In the genomic region with DNA sequence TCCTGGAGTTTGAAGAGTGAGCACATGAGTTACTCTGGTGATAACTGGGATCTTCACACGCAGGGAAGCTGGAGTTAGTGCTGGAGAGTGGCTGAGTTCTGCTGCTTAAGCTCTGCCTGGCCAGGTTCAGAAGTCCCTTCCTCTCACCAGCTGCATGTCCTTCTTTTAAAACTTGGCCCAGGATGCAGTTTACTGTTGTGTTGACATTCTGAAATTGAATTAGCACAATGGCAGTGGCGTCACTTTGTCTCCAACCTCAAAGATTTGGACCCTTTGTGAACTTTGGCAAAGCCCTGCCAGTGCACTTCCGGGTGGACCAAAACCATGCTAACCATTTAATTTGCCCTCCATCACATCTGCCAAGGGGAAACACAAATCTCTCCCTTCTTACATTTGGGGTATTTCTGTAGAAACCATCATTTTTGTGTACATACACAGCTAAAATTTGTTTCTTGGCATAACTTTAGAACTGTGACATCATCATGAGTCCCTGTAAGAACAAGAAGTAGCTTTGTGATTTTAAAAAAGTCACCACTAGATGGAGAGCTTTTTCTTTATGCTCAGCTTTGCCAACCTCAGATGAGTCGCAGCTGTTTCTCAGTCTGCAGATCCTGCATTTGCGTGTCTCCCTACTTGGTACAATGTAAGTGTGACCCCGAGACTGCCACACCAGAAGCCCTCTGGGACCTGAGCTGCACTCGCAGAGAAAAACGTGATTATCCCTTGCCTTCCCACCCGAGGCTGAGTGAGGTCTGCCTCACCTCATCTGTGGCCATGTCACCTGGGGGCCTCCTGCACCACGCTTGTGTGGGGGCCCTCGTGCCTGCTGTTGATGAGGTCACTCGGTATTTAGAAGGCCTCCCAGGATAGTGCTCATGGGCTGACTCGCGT, we compare ENCODE assay signal across 8 mouse cellular contexts. TPM values are rescaled to one million over a fixed set of nuclear protein-coding genes. Genes with fewer than 3 reads are reported as not detected.
DNase-seq lines count a peak whose midpoint lies in the region; ATAC-seq lines count a peak whose summit lies in the region.

No protein-coding gene starts in this region.

- peaks cover 44% of the 10 kb centered on the region for H3K36me3 ChIP-seq in hindbrain, embryonic 13.5 days
- H3K36me3 ChIP-seq in stomach, embryonic 16.5 days (ENCODE audit: control insufficient read depth, insufficient read depth, low read length) = peaks cover 11% of the 10 kb centered on the region; the same call in 1 of the 2 replicates

- H3K4me1 ChIP-seq in hindbrain, embryonic 13.5 days (replicated peaks) = peaks cover 3% of the 10 kb centered on the region; the same call in 1 of the 2 replicates
- H3K4me1 ChIP-seq in stomach, embryonic 16.5 days (ENCODE audit: control insufficient read depth, insufficient read depth, low read length) = peaks cover 6% of the 10 kb centered on the region

- ATAC-seq in hindbrain, embryonic 13.5 days (ENCODE audit: low FRiP score) = peak; percentile 73
- ATAC-seq in stomach, embryonic 16.5 days (ENCODE audit: insufficient read depth, low FRiP score) = peak; percentile 38; the same call in 1 of the 2 replicates

- no peak overlapping the region for H3K9ac ChIP-seq in hindbrain, embryonic 13.5 days
- H3K9ac ChIP-seq in stomach, embryonic 16.5 days (ENCODE audit: low read length) = no peak overlapping the region

- peak overlapping the region; percentile 48; the same call in 1 of the 2 replicates for H3K27ac ChIP-seq in hindbrain, embryonic 13.5 days
- no peak overlapping the region for H3K27ac ChIP-seq in stomach, embryonic 16.5 days (ENCODE audit: low read length)

- H3K4me3 ChIP-seq in hindbrain, embryonic 13.5 days = no peak overlapping the region
- H3K4me3 ChIP-seq in stomach, embryonic 16.5 days (replicated peaks; ENCODE audit: low read length) = no peak overlapping the region

- no peak overlapping the region for H3K4me2 ChIP-seq in hindbrain, embryonic 13.5 days
- no peak overlapping the region for H3K4me2 ChIP-seq in stomach, embryonic 16.5 days (ENCODE audit: low read depth, low read length)

- 59% methylated on average over 14 of the region's 14 CpGs for WGBS in hindbrain, embryonic 13.5 days
- 50% methylated on average over 14 of the region's 14 CpGs for WGBS in stomach, embryonic 16.5 days

- peak; percentile 34 to 68 for DNase-seq in cerebellum, postnatal 10 days
- no peak for DNase-seq in cerebellum, adult 11 months
- DNase-seq in A20 (ENCODE audit: low read depth, low spot score) = peak; percentile 38
- peak; percentile 35 for DNase-seq in embryo, embryonic 11.5 days (ENCODE audit: low read depth, low spot score)
- DNase-seq in lung, postnatal 10 days = peak; percentile 54
- DNase-seq in adrenal gland, adult 8-10 months = no peak

- H3K27me3 ChIP-seq in hindbrain, embryonic 13.5 days = no peaks in the 10 kb centered on the region
- no peaks in the 10 kb centered on the region for H3K27me3 ChIP-seq in stomach, embryonic 16.5 days (ENCODE audit: control insufficient read depth, insufficient read depth, low read length)

- H3K9me3 ChIP-seq in hindbrain, embryonic 13.5 days = no peaks in the 10 kb centered on the region
- no peaks in the 10 kb centered on the region for H3K9me3 ChIP-seq in stomach, embryonic 16.5 days (replicated peaks; ENCODE audit: control insufficient read depth, low read length)

RNA-seq across cellular contexts. Expression of a gene that starts 21.1 kb away (rescaled TPM):
- polyA plus RNA-seq in hindbrain, embryonic 13.5 days (2015; fragmentation: Nextera tagmentation; extraction: Ambion mirVana) = 473 and 491 TPM in 2 replicates
- polyA plus RNA-seq in stomach, embryonic 16.5 days (2015; fragmentation: Nextera tagmentation; extraction: Ambion mirVana) = 303 and 305 TPM in 2 replicates
- 100 to 1,000 TPM; 388 to 483 (median 411) TPM for total RNA-seq in adrenal gland, adult 8-10 months (2022)

RNA-seq across cellular contexts. Expression of a gene that starts 51.8 kb away (rescaled TPM):
- polyA plus RNA-seq in hindbrain, embryonic 13.5 days (2015; fragmentation: Nextera tagmentation; extraction: Ambion mirVana) = 2.4 and 4.0 TPM in 2 replicates
- 2.2 and 2.4 TPM in 2 replicates for polyA plus RNA-seq in stomach, embryonic 16.5 days (2015; fragmentation: Nextera tagmentation; extraction: Ambion mirVana)
- 1 to 10 TPM; 2.6 to 5.2 (median 3.7) TPM for total RNA-seq in adrenal gland, adult 8-10 months (2022)

RNA-seq across cellular contexts. Expression of a gene that starts 58.5 kb away (rescaled TPM):
- 17.8 and 18.2 TPM in 2 replicates for polyA plus RNA-seq in hindbrain, embryonic 13.5 days (2015; fragmentation: Nextera tagmentation; extraction: Ambion mirVana)
- 43.2 and 44.8 TPM in 2 replicates for polyA plus RNA-seq in stomach, embryonic 16.5 days (2015; fragmentation: Nextera tagmentation; extraction: Ambion mirVana)
- 10 to 100 TPM; 32.2 to 43.7 (median 40.0) TPM for total RNA-seq in adrenal gland, adult 8-10 months (2022)

Comparison
In these comparisons a context has a peak if more than half of its experiments do, and no peak if none do; other contexts are left out.
1. DNase-seq: peak in cerebellum, postnatal 10 days (2 of 2), A20 (single experiment), embryo, embryonic 11.5 days (single experiment) and lung, postnatal 10 days (single experiment); none in cerebellum, adult 11 months (single experiment) and adrenal gland, adult 8-10 months (single experiment).